Mouse (Mus musculus): ENCODE measurements around the gene Agtpbp1.
A peak's percentile ranks its signal among the peaks of the same experiment; 100 is the strongest.

GRCm38 (mm10) chr13:59557185-59557985 lies 27.6 kb downstream of the Agtpbp1 start:
- peak; percentile 57 for TF ChIP-seq POLR2A (IDR thresholded peaks at IDR 0.05; ENCODE audit: control insufficient read depth, low read depth, low read length)
- no peak for TF ChIP-seq CTCF (IDR thresholded peaks at IDR 0.05; ENCODE audit: control insufficient read depth, insufficient read depth, insufficient replicate concordance, low read depth, low read length)
